12 mouse cellular contexts compared by ENCODE assay signal in the genomic region with DNA sequence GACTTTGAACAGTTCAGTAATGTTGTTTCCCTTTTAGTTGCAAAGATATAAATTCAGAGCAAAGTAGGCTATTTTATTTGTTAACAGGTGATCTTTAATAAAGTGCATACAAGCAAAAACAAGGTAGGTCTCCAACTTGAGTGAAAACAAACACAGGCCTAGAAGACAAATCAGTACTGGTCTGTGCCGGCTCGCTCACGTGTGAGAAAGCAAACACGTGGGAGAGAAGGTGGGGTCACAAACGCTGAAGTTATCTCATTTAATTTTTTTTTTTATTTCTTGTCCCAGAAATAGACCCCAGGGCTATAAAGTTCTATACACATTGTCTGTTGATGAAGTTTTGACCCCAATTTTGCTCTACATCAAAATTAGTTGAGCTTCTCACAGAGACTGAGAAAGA. TPM values are rescaled to one million over a fixed set of nuclear protein-coding genes. Genes with fewer than 3 reads are reported as not detected.
A peak's percentile ranks its signal among the peaks of the same experiment; 100 is the strongest.
DNase-seq lines count a peak whose midpoint lies in the region; ATAC-seq and TF ChIP-seq lines count a peak whose summit lies in the region.
"Had no signal": no experiment of that assay in that cellular context is flagged by ENCODE, and none has a peak within 500 bp of the region (broad histone marks: within the 10 kb centered on the region; RNA-seq: fewer than 3 reads in every experiment).

No protein-coding gene starts in this region.

- no peaks in the 10 kb centered on the region for H3K9me3 ChIP-seq in kidney, embryonic 15.5 days (replicated peaks)
- no peaks in the 10 kb centered on the region for H3K9me3 ChIP-seq in embryonic facial prominence, embryonic 13.5 days
- no peaks in the 10 kb centered on the region for H3K9me3 ChIP-seq in hindbrain, embryonic 12.5 days (replicated peaks)
- no peaks in the 10 kb centered on the region for H3K9me3 ChIP-seq in midbrain, embryonic 14.5 days (ENCODE audit: control insufficient read depth, low read length)

- no peak for TF ChIP-seq POLR2A in thymus, adult 2 months (IDR thresholded peaks at IDR 0.05; ENCODE audit: control insufficient read depth, extremely low read depth, insufficient read depth, low read length, poor library complexity)

- H3K9ac ChIP-seq in kidney, embryonic 15.5 days = no peak overlapping the region
- H3K9ac ChIP-seq in embryonic facial prominence, embryonic 13.5 days = no peak overlapping the region
- no peak overlapping the region for H3K9ac ChIP-seq in hindbrain, embryonic 12.5 days
- no peak overlapping the region for H3K9ac ChIP-seq in midbrain, embryonic 14.5 days (replicated peaks; ENCODE audit: low read length)

- WGBS in kidney, embryonic 15.5 days = 57% methylated on average over 5 of the region's 5 CpGs
- WGBS in embryonic facial prominence, embryonic 13.5 days = 47% methylated on average over 5 of the region's 5 CpGs
- WGBS in hindbrain, embryonic 12.5 days = 26% methylated on average over 5 of the region's 5 CpGs
- WGBS in midbrain, embryonic 14.5 days = 25% methylated on average over 5 of the region's 5 CpGs
- 90% methylated on average over 5 of the region's 5 CpGs for WGBS in thymus, adult 2 months

- H3K4me1 ChIP-seq in kidney, embryonic 15.5 days = peaks cover 19% of the 10 kb centered on the region
- H3K4me1 ChIP-seq in embryonic facial prominence, embryonic 13.5 days = peaks cover 18% of the 10 kb centered on the region
- peaks cover 12% of the 10 kb centered on the region for H3K4me1 ChIP-seq in hindbrain, embryonic 12.5 days
- peaks cover 17% of the 10 kb centered on the region for H3K4me1 ChIP-seq in midbrain, embryonic 14.5 days (ENCODE audit: control insufficient read depth, insufficient read depth, low read length)
- peaks cover 23% of the 10 kb centered on the region for H3K4me1 ChIP-seq in thymus, adult 2 months (replicated peaks; ENCODE audit: control insufficient read depth, insufficient read depth, low read length)

- no peak overlapping the region for H3K27ac ChIP-seq in kidney, embryonic 15.5 days
- no peak overlapping the region for H3K27ac ChIP-seq in embryonic facial prominence, embryonic 13.5 days
- no peak overlapping the region for H3K27ac ChIP-seq in hindbrain, embryonic 12.5 days
- no peak overlapping the region for H3K27ac ChIP-seq in midbrain, embryonic 14.5 days (replicated peaks; ENCODE audit: low read depth, low read length)
- H3K27ac ChIP-seq in thymus, adult 2 months (ENCODE audit: control insufficient read depth, insufficient read depth, low read length) = no peak overlapping the region

- no peaks in the 10 kb centered on the region for H3K36me3 ChIP-seq in kidney, embryonic 15.5 days
- no peaks in the 10 kb centered on the region for H3K36me3 ChIP-seq in embryonic facial prominence, embryonic 13.5 days
- no peaks in the 10 kb centered on the region for H3K36me3 ChIP-seq in hindbrain, embryonic 12.5 days
- no peaks in the 10 kb centered on the region for H3K36me3 ChIP-seq in midbrain, embryonic 14.5 days (ENCODE audit: control insufficient read depth, insufficient read depth, low read length)
- no peaks in the 10 kb centered on the region for H3K36me3 ChIP-seq in thymus, adult 2 months (ENCODE audit: control insufficient read depth, insufficient read depth, low read length)

- no peak for ATAC-seq in kidney, embryonic 15.5 days (replicated peaks; ENCODE audit: low FRiP score)
- ATAC-seq in embryonic facial prominence, embryonic 13.5 days (ENCODE audit: insufficient number of reproducible peaks, insufficient read depth, low FRiP score, low TSS enrichment, low read depth) = no peak
- ATAC-seq in hindbrain, embryonic 12.5 days (ENCODE audit: low FRiP score) = no peak
- ATAC-seq in midbrain, embryonic 14.5 days (ENCODE audit: low FRiP score, low TSS enrichment) = no peak

- no peak for TF ChIP-seq CTCF in thymus, adult 2 months (IDR thresholded peaks at IDR 0.05; ENCODE audit: borderline replicate concordance, control insufficient read depth, extremely low read depth, insufficient read depth, low read length, poor library complexity)

- no peaks in the 10 kb centered on the region for H3K27me3 ChIP-seq in kidney, embryonic 15.5 days
- peaks cover 12% of the 10 kb centered on the region; the same call in 1 of the 2 replicates for H3K27me3 ChIP-seq in embryonic facial prominence, embryonic 13.5 days
- no peaks in the 10 kb centered on the region for H3K27me3 ChIP-seq in hindbrain, embryonic 12.5 days
- H3K27me3 ChIP-seq in midbrain, embryonic 14.5 days (ENCODE audit: control insufficient read depth, insufficient read depth, low read length) = no peaks in the 10 kb centered on the region
- peaks cover 2% of the 10 kb centered on the region; the same call in 1 of the 2 replicates for H3K27me3 ChIP-seq in thymus, adult 2 months (ENCODE audit: control insufficient read depth, insufficient read depth, low read length)

- peak overlapping the region; percentile 95 for H3K4me2 ChIP-seq in kidney, embryonic 15.5 days
- peak overlapping the region; percentile 97 for H3K4me2 ChIP-seq in embryonic facial prominence, embryonic 13.5 days
- H3K4me2 ChIP-seq in hindbrain, embryonic 12.5 days (replicated peaks) = peak overlapping the region; percentile 96
- peak overlapping the region; percentile 78 for H3K4me2 ChIP-seq in midbrain, embryonic 14.5 days (ENCODE audit: low read length)

- DNase-seq in kidney, adult 9 months = no peak
- peak; percentile 15 for DNase-seq in midbrain, embryonic 14.5 days
- no peak for DNase-seq in ovary, postnatal 14 days (ENCODE audit: low spot score)
- no peak for DNase-seq in left cerebral cortex, adult 9 months (ENCODE audit: low spot score in 2 of 2)
- DNase-seq in thymus, adult 2 months = no peak
- DNase-seq: gastrocnemius, postnatal 14 days; lung, postnatal 36 days had no signal

- 0 out of 2 replicates have a peak overlapping the region, but pooled peaks have one; percentile 67 for H3K4me3 ChIP-seq in kidney, embryonic 15.5 days (replicated peaks)
- H3K4me3 ChIP-seq in embryonic facial prominence, embryonic 13.5 days = peak overlapping the region; percentile 68
- no peak overlapping the region; the same call in 1 of the 2 replicates for H3K4me3 ChIP-seq in hindbrain, embryonic 12.5 days
- H3K4me3 ChIP-seq in midbrain, embryonic 14.5 days (replicated peaks; ENCODE audit: low read depth, low read length) = no peak overlapping the region
- H3K4me3 ChIP-seq in thymus, adult 2 months (ENCODE audit: control insufficient read depth, insufficient read depth, low read length) = no peak overlapping the region

RNA-seq across cellular contexts. Expression of gene A930004D18Rik, which starts 12.4 kb away (rescaled TPM):
- 12.0 and 15.1 TPM in 2 replicates for polyA plus RNA-seq in kidney, embryonic 15.5 days (2015; fragmentation: Nextera tagmentation; extraction: Ambion mirVana)
- 13.7 and 15.0 TPM in 2 replicates for polyA plus RNA-seq in embryonic facial prominence, embryonic 13.5 days (2015; fragmentation: Nextera tagmentation; extraction: Ambion mirVana)
- polyA plus RNA-seq in hindbrain, embryonic 12.5 days (2016; fragmentation: Nextera tagmentation; extraction: Ambion mirVana) = 18.0 and 18.6 TPM in 2 replicates
- polyA plus RNA-seq in midbrain, embryonic 14.5 days (2014; fragmentation: Nextera tagmentation; extraction: Ambion mirVana) = 7.9 and 9.2 TPM in 2 replicates
- polyA plus RNA-seq in thymus, adult 2 months (2012; rRNA removed) = 0.37 and 0.75 TPM in 2 replicates

RNA-seq across cellular contexts. Expression of gene Skida1, which starts 23.7 kb away (rescaled TPM):
- polyA plus RNA-seq in kidney, embryonic 15.5 days (2015; fragmentation: Nextera tagmentation; extraction: Ambion mirVana) = 10.3 and 11.8 TPM in 2 replicates
- polyA plus RNA-seq in embryonic facial prominence, embryonic 13.5 days (2015; fragmentation: Nextera tagmentation; extraction: Ambion mirVana) = 8.3 and 9.8 TPM in 2 replicates
- polyA plus RNA-seq in hindbrain, embryonic 12.5 days (2016; fragmentation: Nextera tagmentation; extraction: Ambion mirVana) = 17.7 and 19.4 TPM in 2 replicates
- polyA plus RNA-seq in midbrain, embryonic 14.5 days (2014; fragmentation: Nextera tagmentation; extraction: Ambion mirVana) = 9.1 and 9.4 TPM in 2 replicates
- polyA plus RNA-seq in thymus, adult 2 months (2012; rRNA removed) = 0.38 and 0.41 TPM in 2 replicates

RNA-seq across cellular contexts. Expression of gene H2al2a, which starts 28.4 kb away (rescaled TPM):
- polyA plus RNA-seq in kidney, embryonic 15.5 days (2015; fragmentation: Nextera tagmentation; extraction: Ambion mirVana) = not detected in 2 replicates
- not detected in 2 replicates for polyA plus RNA-seq in embryonic facial prominence, embryonic 13.5 days (2015; fragmentation: Nextera tagmentation; extraction: Ambion mirVana)
- polyA plus RNA-seq in hindbrain, embryonic 12.5 days (2016; fragmentation: Nextera tagmentation; extraction: Ambion mirVana) = not detected in 2 replicates
- not detected in 2 replicates for polyA plus RNA-seq in midbrain, embryonic 14.5 days (2014; fragmentation: Nextera tagmentation; extraction: Ambion mirVana)
- not detected in 2 replicates for polyA plus RNA-seq in thymus, adult 2 months (2012; rRNA removed)
- polyA plus RNA-seq: cortical plate, adult 2 months; large intestine, adult 2 months had no signal

RNA-seq across cellular contexts. Expression of gene Mllt10, which starts 29.9 kb away (rescaled TPM):
- polyA plus RNA-seq in kidney, embryonic 15.5 days (2015; fragmentation: Nextera tagmentation; extraction: Ambion mirVana) = 72.9 and 73.1 TPM in 2 replicates
- 67.2 and 73.6 TPM in 2 replicates for polyA plus RNA-seq in embryonic facial prominence, embryonic 13.5 days (2015; fragmentation: Nextera tagmentation; extraction: Ambion mirVana)
- 65.1 and 70.8 TPM in 2 replicates for polyA plus RNA-seq in hindbrain, embryonic 12.5 days (2016; fragmentation: Nextera tagmentation; extraction: Ambion mirVana)
- polyA plus RNA-seq in midbrain, embryonic 14.5 days (2014; fragmentation: Nextera tagmentation; extraction: Ambion mirVana) = 33.5 and 40.1 TPM in 2 replicates
- polyA plus RNA-seq in thymus, adult 2 months (2012; rRNA removed) = 75.4 and 90.3 TPM in 2 replicates

Comparison
In these comparisons a context has a peak if more than half of its experiments do, and no peak if none do; other contexts are left out.
1. H3K4me3 ChIP-seq: peak in kidney, embryonic 15.5 days (single experiment) and embryonic facial prominence, embryonic 13.5 days (single experiment); none in hindbrain, embryonic 12.5 days (single experiment), midbrain, embryonic 14.5 days (single experiment) and thymus, adult 2 months (single experiment).
2. Peak in every context shown above with its lines, with median percentiles within 50 percentile points of each other: H3K4me2 ChIP-seq.